Mouse (Mus musculus) right cerebral cortex, adult 18-20 months (tissue): Measurements from ENCODE around the gene Gpr180.
"Not testable (repeated sequence)": the region's sequence is repeated elsewhere in the genome, so short reads cannot be mapped to it uniquely, and the experiment has no call there.

Experiments used
- DNase-seq: peaks from one replicate; pipeline ENCODE4 v3.0.0; 2022; ENCODE audit warnings: mixed read lengths

Gene Gpr180

GRCm38 (mm10) chr14:118136744-118137452, at the start of gene Gpr180:
TSS of gene Gpr180 (plus strand) at chr14:118137158.
- peak; percentile 97 for DNase-seq

- no peak for DNase-seq
Measured at GRCm38 (mm10) chr14:118088437-118089207, 48.3 kb upstream of the Gpr180 start.

GRCm38 (mm10) chr14:118089215-118089805, 47.6 kb upstream of the Gpr180 start:
- peak; percentile 90 for DNase-seq

- DNase-seq: no peak
Measured at GRCm38 (mm10) chr14:118089806-118090392, 47.1 kb upstream of the Gpr180 start.

- DNase-seq: no peak
Measured at GRCm38 (mm10) chr14:118098265-118098664, 38.7 kb upstream of the Gpr180 start.

- no peak for DNase-seq
Measured at GRCm38 (mm10) chr14:118101227-118101990, 35.5 kb upstream of the Gpr180 start.

GRCm38 (mm10) chr14:118107479-118107878, 29.5 kb upstream of the Gpr180 start:
- DNase-seq: not testable (repeated sequence)

- DNase-seq: no peak
Measured at GRCm38 (mm10) chr14:118113116-118113515, 23.8 kb upstream of the Gpr180 start.

GRCm38 (mm10) chr14:118124129-118124528, 12.8 kb upstream of the Gpr180 start:
- DNase-seq: no peak

GRCm38 (mm10) chr14:118124771-118125170, 12.2 kb upstream of the Gpr180 start:
- DNase-seq: no peak

GRCm38 (mm10) chr14:118126301-118126700, 10.7 kb upstream of the Gpr180 start:
- no peak for DNase-seq

GRCm38 (mm10) chr14:118131472-118131871, 5.5 kb upstream of the Gpr180 start:
- no peak for DNase-seq

- DNase-seq: no peak
Measured at GRCm38 (mm10) chr14:118131931-118132641, 4.9 kb upstream of the Gpr180 start.

GRCm38 (mm10) chr14:118132642-118132977, 4.3 kb upstream of the Gpr180 start, which contains the start of gene Tgds:
TSS of gene Tgds (minus strand) at chr14:118132755.
- peak; percentile 99 for DNase-seq

GRCm38 (mm10) chr14:118137487-118137886, 529 bp downstream of the Gpr180 start:
- no peak for DNase-seq

GRCm38 (mm10) chr14:118142283-118142682, 5.3 kb downstream of the Gpr180 start:
- DNase-seq: no peak

GRCm38 (mm10) chr14:118148046-118148445, 11.1 kb downstream of the Gpr180 start:
- no peak for DNase-seq

- no peak for DNase-seq
Measured at GRCm38 (mm10) chr14:118148554-118148953, 11.6 kb downstream of the Gpr180 start.

GRCm38 (mm10) chr14:118150656-118151551, 13.9 kb downstream of the Gpr180 start:
- no peak for DNase-seq

GRCm38 (mm10) chr14:118151651-118152293, 14.8 kb downstream of the Gpr180 start:
- DNase-seq: no peak
